Mouse (Mus musculus) urinary bladder, adult 2 months (tissue): ENCODE measurements around the gene Lrrc41. TPM values are rescaled to one million over a fixed set of nuclear protein-coding genes. Genes with fewer than 3 reads are reported as not detected.

Experiments used
- DNase-seq: peaks from one replicate; pipeline ENCODE4 v3.0.0; 2022; ENCODE audit warnings: low spot score
- polyA plus RNA-seq: library from polyadenylated mRNA; depleted of rRNA; stranded (reverse); fragments of >200 nt; gene quantifications from 2 replicates; pipeline ENCODE4 v1.2.3, GENCODE M21; 2012

Lrrc41 gene
- polyA plus RNA-seq, 1 experiment, result 26.4 TPM

GRCm38 (mm10) chr4:116077240-116078095 lies 2.4 kb downstream of the Lrrc41 start:
- DNase-seq, result no peak

- DNase-seq, result no peak
Measured at GRCm38 (mm10) chr4:116088510-116089249, 13.6 kb downstream of the Lrrc41 start.

GRCm38 (mm10) chr4:116096291-116096690 lies 21.2 kb downstream of the Lrrc41 start:
- DNase-seq, result no peak

- DNase-seq, result no peak
Measured at GRCm38 (mm10) chr4:116097211-116097610, 22.1 kb downstream of the Lrrc41 start.

- no peak for DNase-seq
Measured at GRCm38 (mm10) chr4:116100959-116101358, 25.9 kb downstream of the Lrrc41 start.

- DNase-seq, result no peak
Measured at GRCm38 (mm10) chr4:116105278-116105677, 30.2 kb downstream of the Lrrc41 start.

- no peak for DNase-seq
Measured at GRCm38 (mm10) chr4:116110695-116111094, 35.6 kb downstream of the Lrrc41 start.

GRCm38 (mm10) chr4:116111486-116111885 lies 36.4 kb downstream of the Lrrc41 start:
- no peak for DNase-seq

GRCm38 (mm10) chr4:116122762-116123161 lies 47.7 kb downstream of the Lrrc41 start:
- no peak for DNase-seq

GRCm38 (mm10) chr4:116123602-116124519 lies 48.8 kb downstream of the Lrrc41 start, which contains the start of the genes Rad54l and Pomgnt1:
Rad54l (minus strand) TSS chr4:116123690.
Pomgnt1 (plus strand) TSS chr4:116123840.
- DNase-seq, result peak; percentile 50

- no peak for DNase-seq
Measured at GRCm38 (mm10) chr4:116125803-116126386, 50.8 kb downstream of the Lrrc41 start.

GRCm38 (mm10) chr4:116127956-116128355 lies 52.9 kb downstream of the Lrrc41 start:
- no peak for DNase-seq

- no peak for DNase-seq
Measured at GRCm38 (mm10) chr4:116133126-116133525, 58.1 kb downstream of the Lrrc41 start.

- no peak for DNase-seq
Measured at GRCm38 (mm10) chr4:116134990-116135389, 59.9 kb downstream of the Lrrc41 start.

- no peak for DNase-seq
Measured at GRCm38 (mm10) chr4:116137421-116137996, 62.4 kb downstream of the Lrrc41 start.

GRCm38 (mm10) chr4:116140801-116141574 lies 65.9 kb downstream of the Lrrc41 start:
- no peak for DNase-seq

- no peak for DNase-seq
Measured at GRCm38 (mm10) chr4:116141736-116142135, 66.7 kb downstream of the Lrrc41 start.

- no peak for DNase-seq
Measured at GRCm38 (mm10) chr4:116142269-116142668, 67.2 kb downstream of the Lrrc41 start.

- DNase-seq, result no peak
Measured at GRCm38 (mm10) chr4:116143317-116143811, 68.3 kb downstream of the Lrrc41 start.
